Mouse (Mus musculus) bone marrow, adult 2 months (tissue): ENCODE measurements around the gene 4930415O20Rik.

ENCODE experiments used
- CTCF ChIP-seq: fragments of 200-500 bp; IDR thresholded peaks from 2 replicates; pipeline ENCODE4 v1.5.1; 2011; ENCODE audit warnings: low read length, control low read depth; ENCODE audit not compliant: control insufficient read depth, insufficient read depth
- POLR2A ChIP-seq: fragments of 200-500 bp; IDR thresholded peaks from 2 replicates; pipeline ENCODE4 v1.6.1; 2011; ENCODE audit warnings: low read depth, mild to moderate bottlenecking, control low read depth, low read length, borderline replicate concordance; ENCODE audit not compliant: control insufficient read depth

DNA sequence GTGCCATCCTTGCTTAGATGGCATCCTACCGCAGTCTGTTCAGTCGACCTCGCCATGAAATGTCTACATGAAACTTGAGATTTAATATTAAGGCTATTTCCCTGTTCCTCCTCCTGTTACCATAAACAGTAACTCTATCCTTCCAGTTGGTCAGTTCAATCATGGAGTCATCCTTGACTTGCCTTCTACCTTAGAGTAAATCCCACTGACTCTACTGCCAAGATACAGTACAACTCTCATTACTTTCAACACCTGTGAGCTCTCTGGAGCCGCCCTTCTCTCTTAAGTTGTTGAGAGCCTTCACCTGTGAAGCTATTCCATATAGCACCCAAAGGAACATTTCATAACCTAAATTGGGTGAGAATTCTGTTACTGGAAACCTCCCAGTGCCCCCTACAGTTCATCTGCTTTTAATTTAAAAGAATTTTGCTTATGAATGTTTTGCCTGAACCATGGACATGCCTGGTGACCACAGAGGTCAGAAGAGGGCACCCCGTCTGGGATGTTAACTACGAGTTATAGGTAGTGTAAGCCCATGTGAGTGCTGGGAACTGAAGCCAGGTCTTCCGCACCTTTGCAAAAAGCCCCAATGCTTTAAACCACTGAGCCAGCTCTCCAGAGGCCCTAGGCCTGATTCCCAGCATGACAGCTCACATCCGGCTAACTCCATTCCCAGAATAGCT lies 33.8 kb upstream of the 4930415O20Rik start:
- TF ChIP-seq CTCF = no peak
- TF ChIP-seq POLR2A = no peak
